Comparison of ENCODE assay signal across 22 mouse cellular contexts in genomic region chr2:68361701-68362100, GRCm38 (mm10).
DNase-seq lines count a peak whose midpoint lies in the region; ATAC-seq lines count a peak whose summit lies in the region.
"Had no signal": no experiment of that assay in that cellular context is flagged by ENCODE, and none has a peak within 500 bp of the region (broad histone marks: within the 10 kb centered on the region; RNA-seq: fewer than 3 reads in every experiment).

No protein-coding gene starts in this region.

- H3K36me3 ChIP-seq in heart, embryonic 11.5 days (ENCODE audit: control insufficient read depth, insufficient read depth, low read length) = no peaks in the 10 kb centered on the region; the same call in 1 of the 2 replicates
- peaks cover 21% of the 10 kb centered on the region for H3K36me3 ChIP-seq in hindbrain, embryonic 10.5 days
- no peaks in the 10 kb centered on the region for H3K36me3 ChIP-seq in hindbrain, embryonic 11.5 days (ENCODE audit: control insufficient read depth, insufficient read depth, low read length)
- peaks cover 14% of the 10 kb centered on the region for H3K36me3 ChIP-seq in hindbrain, embryonic 13.5 days

- no peak overlapping the region for H3K4me3 ChIP-seq in heart, embryonic 11.5 days (ENCODE audit: low read depth, low read length)
- no peak overlapping the region for H3K4me3 ChIP-seq in hindbrain, embryonic 10.5 days
- H3K4me3 ChIP-seq in hindbrain, embryonic 11.5 days (ENCODE audit: low read depth, low read length) = no peak overlapping the region
- H3K4me3 ChIP-seq in hindbrain, embryonic 13.5 days = no peak overlapping the region
- H3K4me3 ChIP-seq: embryonic facial prominence, embryonic 12.5 days; forebrain, embryonic 13.5 days; myocyte had no signal

- no peaks in the 10 kb centered on the region for H3K9me3 ChIP-seq in heart, embryonic 11.5 days (replicated peaks; ENCODE audit: control insufficient read depth, low read length)
- H3K9me3 ChIP-seq in hindbrain, embryonic 10.5 days = no peaks in the 10 kb centered on the region
- H3K9me3 ChIP-seq in hindbrain, embryonic 11.5 days (ENCODE audit: control insufficient read depth, low read length) = no peaks in the 10 kb centered on the region
- H3K9me3 ChIP-seq in hindbrain, embryonic 13.5 days = no peaks in the 10 kb centered on the region
- H3K9me3 ChIP-seq: embryonic facial prominence, embryonic 12.5 days; forebrain, embryonic 13.5 days had no signal

- WGBS in heart, embryonic 11.5 days (ENCODE audit: insufficient replicate concordance) = 43% methylated on average over 5 of the region's 5 CpGs
- 42% methylated on average over 5 of the region's 5 CpGs for WGBS in hindbrain, embryonic 10.5 days
- WGBS in hindbrain, embryonic 11.5 days = 36% methylated on average over 5 of the region's 5 CpGs
- 34% methylated on average over 5 of the region's 5 CpGs for WGBS in hindbrain, embryonic 13.5 days

- intact Hi-C loops in heart, postnatal 36 days (cut with DNase I) = loop anchor here (5.0 kb wide), 2 partner anchors 201 to 396 kb away; no protein-coding TSS in a partner anchor

- DNase-seq in heart, postnatal 36 days = no peak
- DNase-seq in hindbrain, embryonic 10.5 days (ENCODE audit: low spot score) = no peak
- DNase-seq in hindbrain, embryonic 11.5 days (ENCODE audit: low spot score) = no peak
- DNase-seq in brain, adult 2 months (ENCODE audit: low read depth, low spot score) = peak; percentile 85
- no peak for DNase-seq in urinary bladder, postnatal 10 days (ENCODE audit: low spot score)
- no peak for DNase-seq in layer of hippocampus, adult 11-12 months (ENCODE audit: low spot score)
- DNase-seq: adrenal gland, adult 2 months; cerebellum, adult 18-20 months; cerebellum, postnatal 14 days; kidney, adult 11 months; kidney, postnatal 4 days; layer of hippocampus, adult 9-11 months; left cerebral cortex, postnatal 4 days; liver; lung, postnatal 4 days had no signal

- no peaks in the 10 kb centered on the region for H3K27me3 ChIP-seq in heart, embryonic 11.5 days (ENCODE audit: control insufficient read depth, insufficient read depth, low read length)
- no peaks in the 10 kb centered on the region for H3K27me3 ChIP-seq in hindbrain, embryonic 10.5 days (ENCODE audit: insufficient read depth, poor library complexity, severe bottlenecking)
- H3K27me3 ChIP-seq in hindbrain, embryonic 11.5 days (ENCODE audit: control insufficient read depth, insufficient read depth, low read length) = no peaks in the 10 kb centered on the region
- H3K27me3 ChIP-seq in hindbrain, embryonic 13.5 days = no peaks in the 10 kb centered on the region
- H3K27me3 ChIP-seq: embryonic facial prominence, embryonic 12.5 days; forebrain, embryonic 13.5 days had no signal

- no peak for ATAC-seq in heart, embryonic 11.5 days (replicated peaks; ENCODE audit: insufficient number of reproducible peaks, low FRiP score, low TSS enrichment)
- ATAC-seq in hindbrain, embryonic 11.5 days (ENCODE audit: low FRiP score) = no peak
- ATAC-seq in hindbrain, embryonic 13.5 days (ENCODE audit: low FRiP score) = no peak
- ATAC-seq: forebrain, embryonic 13.5 days; midbrain, embryonic 16.5 days had no signal

- H3K27ac ChIP-seq in heart, embryonic 11.5 days (ENCODE audit: low read depth, low read length) = peak overlapping the region; percentile 43
- H3K27ac ChIP-seq in hindbrain, embryonic 10.5 days = peak overlapping the region; percentile 36
- H3K27ac ChIP-seq in hindbrain, embryonic 11.5 days (ENCODE audit: low read depth, low read length) = no peak overlapping the region
- peak overlapping the region; percentile 15; the same call in 1 of the 2 replicates for H3K27ac ChIP-seq in hindbrain, embryonic 13.5 days
- H3K27ac ChIP-seq: embryonic facial prominence, embryonic 12.5 days; forebrain, embryonic 13.5 days; stomach, postnatal 0 days had no signal

- H3K4me2 ChIP-seq in heart, embryonic 11.5 days = no peak overlapping the region
- H3K4me2 ChIP-seq in hindbrain, embryonic 11.5 days (replicated peaks; ENCODE audit: low read depth, low read length) = no peak overlapping the region
- H3K4me2 ChIP-seq in hindbrain, embryonic 13.5 days = no peak overlapping the region
- H3K4me2 ChIP-seq: embryonic facial prominence, embryonic 12.5 days; forebrain, embryonic 13.5 days had no signal

- peaks cover 32% of the 10 kb centered on the region for H3K4me1 ChIP-seq in heart, embryonic 11.5 days (ENCODE audit: control insufficient read depth, insufficient read depth, low read length)
- peaks cover 54% of the 10 kb centered on the region for H3K4me1 ChIP-seq in hindbrain, embryonic 10.5 days (replicated peaks)
- peaks cover 14% of the 10 kb centered on the region; the same call in 1 of the 2 replicates for H3K4me1 ChIP-seq in hindbrain, embryonic 11.5 days (replicated peaks; ENCODE audit: control insufficient read depth, insufficient read depth, low read length)
- H3K4me1 ChIP-seq in hindbrain, embryonic 13.5 days (replicated peaks) = peaks cover 45% of the 10 kb centered on the region

- no peak overlapping the region for H3K9ac ChIP-seq in heart, embryonic 11.5 days (ENCODE audit: low read depth, low read length)
- no peak overlapping the region for H3K9ac ChIP-seq in hindbrain, embryonic 11.5 days (ENCODE audit: low read depth, low read length)
- H3K9ac ChIP-seq in hindbrain, embryonic 13.5 days = no peak overlapping the region
- H3K9ac ChIP-seq: embryonic facial prominence, embryonic 12.5 days; forebrain, embryonic 13.5 days had no signal
